Mouse (Mus musculus) kidney, adult 9 months (tissue): ENCODE results near the gene Adamts3.
A peak's percentile ranks its signal among the peaks of the same experiment; 100 is the strongest.

Experiments used
- DNase-seq: peaks from one replicate; pipeline ENCODE4 v3.0.0; 2022

The Adamts3 gene

DNA sequence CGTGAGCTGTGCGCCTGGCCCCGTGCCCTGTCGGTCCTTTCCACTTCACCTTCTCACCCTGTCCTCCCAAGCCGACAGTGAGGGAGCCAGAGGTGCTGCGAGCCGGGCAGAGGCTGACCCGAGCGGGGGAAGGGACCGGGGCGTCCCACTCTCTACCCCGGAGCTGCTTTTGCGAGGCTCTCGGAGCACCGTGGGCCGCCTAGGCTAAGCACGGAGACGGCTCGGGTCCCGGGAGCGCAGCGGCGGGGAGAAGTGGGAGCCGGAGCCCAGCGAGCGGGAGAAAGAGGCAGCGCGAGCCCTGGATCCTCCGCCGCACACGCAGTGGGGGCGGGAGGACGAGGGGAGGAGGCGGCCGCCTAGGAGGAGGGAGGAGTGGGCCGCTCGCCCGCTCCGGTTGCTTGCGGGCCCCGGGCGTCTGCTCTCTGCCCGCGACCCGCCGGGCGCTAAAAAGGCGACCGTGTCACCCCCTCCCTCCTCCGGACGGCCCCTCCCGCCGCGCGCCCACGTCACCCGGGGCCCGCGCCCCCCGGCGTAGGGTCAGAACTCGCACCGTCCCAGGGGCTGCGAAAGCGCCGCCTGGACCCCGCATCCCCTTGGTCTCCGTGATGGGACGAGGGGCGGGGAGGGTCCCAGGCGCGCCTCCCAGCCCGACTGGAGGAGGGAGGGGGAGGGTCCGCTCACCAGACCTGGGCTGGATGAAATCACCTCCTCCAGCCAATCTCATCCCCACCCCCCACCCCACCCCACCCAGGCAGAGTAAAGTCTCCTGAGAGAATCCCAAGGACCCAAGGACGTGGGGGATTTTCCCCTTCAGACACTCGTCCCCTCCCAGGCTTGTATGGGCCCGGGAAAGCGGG is at the start of gene Adamts3:
Adamts3 (minus strand) TSS at position 284 of the 857 bp plus-strand sequence.
- DNase-seq: peak; percentile 43

GRCm38 (mm10) chr5:89931511-89931910 is 48.4 kb upstream of the Adamts3 start:
- DNase-seq: no peak

DNA sequence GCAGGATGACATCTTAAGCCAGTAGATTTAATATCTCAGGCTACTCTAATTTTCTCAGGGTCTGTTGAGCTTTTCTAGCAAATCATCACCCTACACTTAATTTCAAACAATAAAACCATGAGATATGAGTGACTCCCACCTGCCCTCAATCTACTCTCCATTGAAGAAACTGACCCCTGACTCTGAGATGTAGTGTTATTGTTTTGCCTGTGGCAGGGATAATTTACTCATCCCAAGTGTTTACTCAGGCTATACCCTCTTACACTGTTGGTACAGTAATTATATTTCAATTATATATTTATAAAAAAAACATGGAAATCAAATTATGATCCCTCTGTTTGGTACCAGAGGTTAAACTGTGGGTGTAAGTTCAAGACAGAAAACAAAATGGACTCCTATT is 29.2 kb upstream of the Adamts3 start:
- no peak for DNase-seq

DNA sequence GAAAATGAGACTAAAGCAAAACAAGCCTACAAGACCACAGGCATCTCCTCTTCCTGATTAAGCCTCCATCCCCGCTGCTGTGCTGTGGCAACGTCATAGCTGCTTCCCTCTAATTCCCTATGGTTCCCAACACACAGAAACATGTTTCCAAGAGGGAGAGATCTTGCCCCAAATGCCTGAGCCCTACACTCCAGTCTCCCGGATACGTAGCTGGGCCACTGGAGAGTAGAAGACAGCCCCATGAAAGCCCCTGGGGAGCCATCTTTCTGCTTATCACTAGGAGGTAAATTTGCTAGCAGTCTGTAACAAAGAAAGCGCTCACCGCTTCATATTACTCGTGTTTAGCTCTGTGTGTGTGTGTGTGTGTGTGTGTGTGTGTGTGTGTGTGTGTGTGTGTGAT is 28.8 kb upstream of the Adamts3 start:
- DNase-seq: no peak

DNA sequence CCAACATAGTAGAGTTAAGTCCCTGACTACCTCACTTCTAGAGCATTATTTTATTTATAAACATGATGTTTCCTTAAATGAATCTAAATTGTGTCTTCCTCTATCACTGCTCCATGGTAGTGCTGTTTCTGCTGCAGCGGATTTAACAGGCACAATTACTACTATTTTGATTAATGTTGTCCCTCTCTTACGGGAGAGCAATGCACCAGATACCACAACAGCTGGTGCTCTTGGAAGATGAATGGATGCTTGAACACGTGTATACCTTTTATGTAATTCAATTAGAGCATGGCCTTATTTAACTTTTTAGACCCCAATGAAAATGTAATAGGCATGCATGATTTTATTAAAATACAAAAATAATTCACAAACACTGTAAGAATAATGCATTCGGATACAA is 28.4 kb upstream of the Adamts3 start:
- DNase-seq: no peak

GRCm38 (mm10) chr5:89906884-89907431 is 23.8 kb upstream of the Adamts3 start:
- DNase-seq: no peak

DNA sequence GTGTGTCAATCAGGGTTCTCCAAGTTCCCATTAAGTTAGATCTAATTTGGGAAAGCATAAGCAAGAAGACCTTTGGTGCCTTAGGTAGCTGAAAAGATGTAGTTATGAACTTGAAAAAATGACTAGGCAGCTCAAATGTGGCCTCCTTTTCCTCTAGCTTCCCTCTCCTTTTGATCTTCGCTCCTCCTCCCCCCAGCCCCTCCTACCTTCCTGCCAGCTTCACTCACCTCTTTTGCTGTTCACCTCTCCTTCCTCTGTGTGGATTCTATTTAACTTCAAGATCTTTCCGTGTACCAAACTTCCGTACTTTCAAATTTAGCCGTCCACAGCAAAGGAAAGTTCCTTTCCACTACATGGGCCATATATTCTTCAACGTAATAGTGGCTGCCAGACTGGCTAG is 17.9 kb upstream of the Adamts3 start:
- DNase-seq: no peak

DNA sequence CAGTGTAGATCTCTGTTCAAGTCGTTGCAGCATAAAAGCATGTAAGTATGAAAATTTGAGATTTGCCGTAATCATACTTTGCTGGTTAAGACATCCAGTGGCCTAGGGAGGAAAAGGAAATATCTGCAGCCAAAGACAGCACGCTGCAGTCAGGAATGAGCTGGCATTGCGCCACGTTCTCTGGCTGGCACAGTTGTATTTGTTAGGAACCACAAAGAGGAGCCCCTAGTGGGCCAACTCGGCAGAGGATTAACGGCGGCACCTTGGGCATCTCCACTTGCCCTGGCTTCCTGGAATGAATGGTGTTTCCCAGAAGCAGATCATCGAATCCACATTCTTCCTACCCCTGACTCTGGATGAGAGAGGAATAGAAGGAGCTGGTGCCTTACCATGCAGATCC is 14.4 kb upstream of the Adamts3 start:
- DNase-seq: peak; percentile 28

GRCm38 (mm10) chr5:89895520-89895919 is 12.4 kb upstream of the Adamts3 start:
- no peak for DNase-seq

DNA sequence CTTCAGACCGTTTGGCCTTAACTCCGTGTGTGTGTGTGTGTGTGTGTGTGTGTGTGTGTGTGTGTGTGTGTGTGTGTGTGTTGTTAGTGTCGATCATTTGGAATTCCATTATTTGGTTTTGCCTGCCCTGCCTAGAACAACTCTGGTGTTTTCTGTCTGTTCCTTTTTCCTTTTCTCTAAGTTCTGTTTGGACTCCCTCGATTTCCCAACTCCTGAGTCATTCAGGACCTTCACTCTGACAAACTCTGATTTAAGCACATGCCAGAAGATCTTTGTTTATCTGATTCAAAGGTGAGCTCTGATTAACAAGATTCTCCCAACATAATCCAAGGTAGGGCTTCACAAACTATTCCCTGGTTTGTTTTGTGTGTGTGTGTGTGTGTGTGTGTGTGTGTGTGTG is 1.9 kb upstream of the Adamts3 start:
- no peak for DNase-seq

DNA sequence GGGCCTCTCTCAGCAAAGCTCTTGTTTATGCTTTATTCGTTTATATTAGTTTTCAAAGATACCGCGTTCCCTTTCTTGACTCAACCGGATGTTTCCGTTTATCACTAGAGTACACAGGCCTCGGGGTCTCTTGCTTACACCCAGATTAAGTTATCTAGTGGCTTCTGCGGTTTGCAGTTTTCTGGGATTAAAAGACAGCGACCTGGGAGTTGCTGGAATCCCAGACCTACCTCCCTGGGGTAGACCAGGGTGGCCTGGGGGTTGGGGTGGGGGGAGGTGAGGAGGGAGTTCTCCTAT is 722 bp upstream of the Adamts3 start:
- no peak for DNase-seq

DNA sequence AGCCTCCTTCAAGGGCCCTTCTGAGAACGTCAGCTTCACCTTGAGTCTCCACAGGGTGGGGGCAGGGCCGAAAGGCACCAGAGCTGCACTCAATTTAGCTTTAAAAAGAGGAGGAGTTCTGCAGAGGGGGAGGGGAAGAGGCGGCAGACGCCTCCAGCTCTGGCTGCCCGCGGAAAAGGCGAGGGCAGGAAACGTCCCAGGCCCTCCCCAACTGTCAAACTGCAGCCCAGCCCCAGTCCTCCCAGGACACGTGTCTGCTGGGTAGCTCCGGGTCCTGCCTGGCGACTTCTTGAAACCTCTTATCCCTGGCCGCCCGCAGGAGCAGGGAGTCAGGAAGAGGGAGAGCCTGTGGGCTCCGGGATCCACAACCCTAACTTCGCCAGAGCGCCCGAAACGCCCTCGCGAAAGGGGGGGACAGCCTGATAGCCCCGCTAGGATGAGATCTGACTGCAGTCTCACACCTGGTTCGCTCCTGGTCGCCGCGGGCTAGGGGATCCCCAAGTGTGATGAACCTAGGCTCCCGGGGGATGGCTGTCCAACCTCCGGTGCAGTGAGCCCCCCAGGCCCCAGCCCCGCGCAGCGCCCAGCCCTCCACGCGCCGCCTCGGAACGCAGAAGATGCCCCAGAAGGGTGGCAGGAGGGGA is 921 bp downstream of the Adamts3 start:
- DNase-seq: peak; percentile 64

- no peak for DNase-seq
Observed at GRCm38 (mm10) chr5:89881425-89881824, 1.7 kb downstream of the Adamts3 start.

GRCm38 (mm10) chr5:89878866-89879392 is 4.2 kb downstream of the Adamts3 start:
- no peak for DNase-seq

GRCm38 (mm10) chr5:89872661-89873060 is 10.5 kb downstream of the Adamts3 start:
- no peak for DNase-seq

- no peak for DNase-seq
Observed at GRCm38 (mm10) chr5:89859603-89860002, 23.5 kb downstream of the Adamts3 start.

GRCm38 (mm10) chr5:89858837-89859236 is 24.3 kb downstream of the Adamts3 start:
- no peak for DNase-seq

DNA sequence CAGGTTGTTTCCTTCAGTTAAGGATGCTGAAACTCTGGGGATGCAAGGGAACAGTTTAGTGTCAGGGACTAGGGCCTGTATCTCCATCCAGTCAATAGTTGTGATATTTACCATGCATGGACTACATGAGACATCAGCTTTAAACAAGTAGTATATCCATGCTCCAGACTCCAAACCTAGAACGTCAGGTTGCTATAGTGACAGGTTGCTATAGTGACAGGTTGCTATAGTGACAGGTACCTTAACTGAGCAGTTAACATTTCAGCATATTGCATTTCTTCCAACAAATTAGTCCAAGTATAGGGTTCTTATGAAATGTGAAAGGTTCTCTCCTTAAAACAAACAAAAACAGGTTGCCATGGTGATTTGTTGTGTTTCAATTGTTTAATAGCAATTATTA is 36.6 kb downstream of the Adamts3 start:
- no peak for DNase-seq

- peak; percentile 37 for DNase-seq
Observed at GRCm38 (mm10) chr5:89844354-89844753, 38.8 kb downstream of the Adamts3 start.

DNA sequence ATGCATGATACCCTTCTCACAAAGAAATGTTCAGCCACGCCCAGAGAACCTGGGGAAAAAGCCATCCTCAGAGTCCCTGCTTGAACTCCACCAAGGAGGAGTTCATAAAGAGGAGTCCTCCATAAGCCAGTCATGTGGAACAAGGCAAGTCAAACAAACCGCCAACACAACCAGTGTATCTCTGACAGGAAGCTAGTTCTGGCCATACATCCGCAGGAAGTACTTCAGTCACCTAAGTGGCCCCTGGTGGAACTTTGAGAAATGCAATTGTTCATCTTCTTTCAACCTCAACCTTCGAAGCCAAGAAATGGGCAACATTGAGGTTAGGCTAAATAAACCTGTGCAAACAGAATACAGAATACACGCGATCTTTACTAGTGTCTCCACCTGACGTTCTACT is 39.7 kb downstream of the Adamts3 start:
- no peak for DNase-seq

- DNase-seq: peak; percentile 33
Observed at GRCm38 (mm10) chr5:89839627-89840026, 43.5 kb downstream of the Adamts3 start.

GRCm38 (mm10) chr5:89821175-89821574 is 62.0 kb downstream of the Adamts3 start:
- no peak for DNase-seq

DNA sequence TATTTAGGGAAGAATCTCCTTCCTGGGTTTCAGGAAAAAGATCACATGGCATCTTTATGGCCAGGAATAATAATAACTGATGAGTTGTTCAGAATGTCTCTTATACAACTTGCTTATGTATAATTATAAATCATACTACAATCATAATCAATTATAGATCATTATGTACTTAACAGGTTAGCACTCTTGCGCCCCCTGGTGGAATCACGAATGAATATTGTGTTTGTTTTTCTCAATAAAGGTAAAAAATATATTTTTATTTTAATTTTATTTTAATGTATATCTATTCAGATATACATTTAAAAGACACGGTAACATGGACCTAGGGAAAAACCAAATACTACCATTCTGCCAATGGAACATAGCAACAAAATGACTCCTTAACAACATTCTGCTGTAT is 63.6 kb downstream of the Adamts3 start:
- peak; percentile 16 for DNase-seq

- no peak for DNase-seq
Observed at GRCm38 (mm10) chr5:89816610-89817009, 66.5 kb downstream of the Adamts3 start.
